Mouse (Mus musculus): Measurements from ENCODE around the gene Hdac4. TPM values are rescaled to one million over a fixed set of nuclear protein-coding genes. Genes with fewer than 3 reads are reported as not detected.

Hdac4 gene
- polyA plus RNA-seq, 1 experiment from 2014 or later: 25.6 TPM

- no peaks in the 10 kb centered on the region for H3K9me3 ChIP-seq
- H3K4me2 ChIP-seq (replicated peaks): no peak overlapping the region
- peaks cover 66% of the 10 kb centered on the region for H3K36me3 ChIP-seq
- ATAC-seq: no peak
- no peaks in the 10 kb centered on the region for H3K27me3 ChIP-seq
- no peak overlapping the region for H3K9ac ChIP-seq (replicated peaks)
- 0 out of 2 replicates have a peak, but pooled peaks cover 5% of the 10 kb centered on the region for H3K4me1 ChIP-seq (replicated peaks)
- H3K27ac ChIP-seq: no peak overlapping the region
- H3K4me3 ChIP-seq (replicated peaks): no peak overlapping the region
Measured at GRCm38 (mm10) chr1:91991597-91991996, 203.9 kb downstream of the Hdac4 start.

- Histone ChIP-seq H3K9ac (replicated peaks) (no peak overlapping the region), H3K4me1 (replicated peaks) (0 out of 2 replicates have a peak, but pooled peaks cover 5% of the 10 kb centered on the region), H3K27me3 (no peaks in the 10 kb centered on the region), H3K4me3 (replicated peaks) (no peak overlapping the region), H3K9me3 (no peaks in the 10 kb centered on the region), H3K27ac (no peak overlapping the region), H3K4me2 (replicated peaks) (no peak overlapping the region), H3K36me3 (peaks cover 69% of the 10 kb centered on the region)
- 67% methylated on average over 5 of the region's 5 CpGs for WGBS
- ATAC-seq: no peak
Measured at GRCm38 (mm10) chr1:91990852-91991251, 204.6 kb downstream of the Hdac4 start.

- 100% methylated on average over 1 of the region's 1 CpGs for WGBS
- no peaks in the 10 kb centered on the region for H3K27me3 ChIP-seq
- H3K9me3 ChIP-seq: no peaks in the 10 kb centered on the region
- H3K36me3 ChIP-seq: peaks cover 70% of the 10 kb centered on the region
- 0 out of 2 replicates have a peak, but pooled peaks cover 1% of the 10 kb centered on the region for H3K4me1 ChIP-seq (replicated peaks)
- H3K27ac ChIP-seq: no peak overlapping the region
- H3K9ac ChIP-seq (replicated peaks): no peak overlapping the region
- no peak overlapping the region for H3K4me3 ChIP-seq (replicated peaks)
- no peak overlapping the region for H3K4me2 ChIP-seq (replicated peaks)
- no peak for ATAC-seq
Measured at GRCm38 (mm10) chr1:91988866-91989265, 206.6 kb downstream of the Hdac4 start.

GRCm38 (mm10) chr1:91987431-91987830, 208.1 kb downstream of the Hdac4 start:
- Histone ChIP-seq H3K27ac (no peak overlapping the region), H3K9ac (replicated peaks) (no peak overlapping the region), H3K27me3 (no peaks in the 10 kb centered on the region), H3K36me3 (peaks cover 85% of the 10 kb centered on the region), H3K4me2 (replicated peaks) (no peak overlapping the region), H3K4me1 (replicated peaks) (no peaks in the 10 kb centered on the region), H3K4me3 (replicated peaks) (no peak overlapping the region), H3K9me3 (no peaks in the 10 kb centered on the region)
- WGBS: 97% methylated on average over 8 of the region's 8 CpGs
- no peak for ATAC-seq

- no peak overlapping the region for H3K4me3 ChIP-seq (replicated peaks)
- no peak overlapping the region for H3K4me2 ChIP-seq (replicated peaks)
- H3K9ac ChIP-seq (replicated peaks): no peak overlapping the region
- no peaks in the 10 kb centered on the region for H3K9me3 ChIP-seq
- H3K4me1 ChIP-seq (replicated peaks): no peaks in the 10 kb centered on the region
- peaks cover 86% of the 10 kb centered on the region for H3K36me3 ChIP-seq
- H3K27ac ChIP-seq: no peak overlapping the region
- no peaks in the 10 kb centered on the region for H3K27me3 ChIP-seq
- no peak for ATAC-seq
Measured at GRCm38 (mm10) chr1:91985783-91986182, 209.7 kb downstream of the Hdac4 start.

- WGBS: 91% methylated on average over 8 of the region's 8 CpGs
- no peak overlapping the region for H3K27ac ChIP-seq
- H3K4me2 ChIP-seq (replicated peaks): no peak overlapping the region
- no peak overlapping the region for H3K4me3 ChIP-seq (replicated peaks)
- no peaks in the 10 kb centered on the region for H3K4me1 ChIP-seq (replicated peaks)
- no peaks in the 10 kb centered on the region for H3K9me3 ChIP-seq
- ATAC-seq: no peak
- peaks cover 83% of the 10 kb centered on the region for H3K36me3 ChIP-seq
- no peaks in the 10 kb centered on the region for H3K27me3 ChIP-seq
- no peak overlapping the region for H3K9ac ChIP-seq (replicated peaks)
Measured at GRCm38 (mm10) chr1:91984507-91984906, 211.0 kb downstream of the Hdac4 start.

- Histone ChIP-seq H3K27ac (no peak overlapping the region), H3K4me2 (replicated peaks) (no peak overlapping the region), H3K9ac (replicated peaks) (no peak overlapping the region), H3K4me3 (replicated peaks) (no peak overlapping the region), H3K27me3 (no peaks in the 10 kb centered on the region), H3K36me3 (peaks cover 66% of the 10 kb centered on the region), H3K9me3 (no peaks in the 10 kb centered on the region), H3K4me1 (replicated peaks) (peaks cover 9% of the 10 kb centered on the region)
- 89% methylated on average over 1 of the region's 1 CpGs for WGBS
- ATAC-seq: no peak
Measured at GRCm38 (mm10) chr1:91981381-91981780, 214.1 kb downstream of the Hdac4 start.

- Histone ChIP-seq H3K36me3 (peaks cover 69% of the 10 kb centered on the region), H3K4me1 (replicated peaks) (peaks cover 9% of the 10 kb centered on the region), H3K9me3 (no peaks in the 10 kb centered on the region), H3K4me2 (replicated peaks) (no peak overlapping the region), H3K27me3 (no peaks in the 10 kb centered on the region), H3K27ac (no peak overlapping the region), H3K9ac (replicated peaks) (peak overlapping the region; percentile 11; the same call in 1 of the 2 replicates), H3K4me3 (replicated peaks) (no peak overlapping the region)
- WGBS: 46% methylated on average over 3 of the region's 3 CpGs
- ATAC-seq: peak; percentile 66; the same call in 1 of the 2 replicates
Measured at GRCm38 (mm10) chr1:91978443-91978842, 217.1 kb downstream of the Hdac4 start.

- H3K9me3 ChIP-seq: no peaks in the 10 kb centered on the region
- peak; percentile 61; the same call in 1 of the 2 replicates for ATAC-seq
- H3K36me3 ChIP-seq: peaks cover 96% of the 10 kb centered on the region
- H3K4me3 ChIP-seq (replicated peaks): no peak overlapping the region
- H3K4me1 ChIP-seq (replicated peaks): 0 out of 2 replicates have a peak, but pooled peaks cover 2% of the 10 kb centered on the region
- H3K27me3 ChIP-seq: no peaks in the 10 kb centered on the region
- H3K4me2 ChIP-seq (replicated peaks): no peak overlapping the region
- peak overlapping the region; percentile 72 for H3K27ac ChIP-seq
- 63% methylated on average over 5 of the region's 5 CpGs for WGBS
- H3K9ac ChIP-seq (replicated peaks): no peak overlapping the region
Measured at GRCm38 (mm10) chr1:91968710-91969379, 226.7 kb downstream of the Hdac4 start.

GRCm38 (mm10) chr1:91967041-91967440, 228.5 kb downstream of the Hdac4 start:
- Histone ChIP-seq H3K4me3 (replicated peaks) (no peak overlapping the region), H3K9me3 (no peaks in the 10 kb centered on the region), H3K27ac (no peak overlapping the region), H3K9ac (replicated peaks) (no peak overlapping the region), H3K4me2 (replicated peaks) (no peak overlapping the region), H3K36me3 (peaks cover 83% of the 10 kb centered on the region), H3K27me3 (no peaks in the 10 kb centered on the region), H3K4me1 (replicated peaks) (peaks cover 10% of the 10 kb centered on the region; the same call in 1 of the 2 replicates)
- WGBS: 94% methylated on average over 1 of the region's 1 CpGs
- ATAC-seq: no peak

- H3K9ac ChIP-seq (replicated peaks): no peak overlapping the region
- H3K9me3 ChIP-seq: no peaks in the 10 kb centered on the region
- 83% methylated on average over 9 of the region's 9 CpGs for WGBS
- H3K27ac ChIP-seq: no peak overlapping the region
- no peak overlapping the region for H3K4me3 ChIP-seq (replicated peaks)
- peaks cover 78% of the 10 kb centered on the region for H3K36me3 ChIP-seq
- no peak overlapping the region for H3K4me2 ChIP-seq (replicated peaks)
- ATAC-seq: no peak
- H3K27me3 ChIP-seq: no peaks in the 10 kb centered on the region
- H3K4me1 ChIP-seq (replicated peaks): peaks cover 10% of the 10 kb centered on the region; the same call in 1 of the 2 replicates
Measured at GRCm38 (mm10) chr1:91964486-91965335, 230.8 kb downstream of the Hdac4 start.

- no peaks in the 10 kb centered on the region for H3K9me3 ChIP-seq
- H3K9ac ChIP-seq (replicated peaks): no peak overlapping the region
- H3K4me1 ChIP-seq (replicated peaks): peaks cover 8% of the 10 kb centered on the region; the same call in 1 of the 2 replicates
- no peaks in the 10 kb centered on the region for H3K27me3 ChIP-seq
- no peak overlapping the region for H3K27ac ChIP-seq
- H3K4me3 ChIP-seq (replicated peaks): no peak overlapping the region
- peak; percentile 88 for ATAC-seq
- 30% methylated on average over 1 of the region's 1 CpGs for WGBS
- peaks cover 79% of the 10 kb centered on the region for H3K36me3 ChIP-seq
- H3K4me2 ChIP-seq (replicated peaks): no peak overlapping the region
Measured at GRCm38 (mm10) chr1:91962256-91962655, 233.2 kb downstream of the Hdac4 start.
